ENCODE assay signal across 17 mouse cellular contexts in genomic region chr7:90355995-90356394, GRCm38 (mm10).
"Had no signal": no experiment of that assay in that cellular context is flagged by ENCODE, and none has a peak within 500 bp of the region (broad histone marks: within the 10 kb centered on the region; RNA-seq: fewer than 3 reads in every experiment).

No protein-coding gene starts in this region.

- H3K27ac ChIP-seq: lung, embryonic 15.5 days; macrophage; midbrain, embryonic 13.5 days; midbrain, embryonic 15.5 days; neural tube, embryonic 13.5 days; neural tube, embryonic 15.5 days; stomach, embryonic 15.5 days; stomach, postnatal 0 days had no signal

- DNase-seq: liver, postnatal 0 days; lung, adult 2 months; lung, postnatal 14 days; lung, postnatal 36 days; right cerebral cortex, postnatal 14 days; thymus, adult 2 months; thymus, postnatal 25 days; thymus, postnatal 4 days had no signal

- H3K4me1 ChIP-seq: lung, embryonic 15.5 days; midbrain, embryonic 13.5 days; midbrain, embryonic 15.5 days; neural tube, embryonic 13.5 days; neural tube, embryonic 15.5 days; stomach, embryonic 15.5 days had no signal

- H3K4me3 ChIP-seq: lung, embryonic 15.5 days; megakaryocyte, embryonic 14.5 days; midbrain, embryonic 13.5 days; midbrain, embryonic 15.5 days; neural tube, embryonic 13.5 days; neural tube, embryonic 15.5 days; stomach, embryonic 15.5 days had no signal
